ENCODE assay signal across 26 mouse cellular contexts in genomic region chr8:8568215-8568773, GRCm38 (mm10).
DNase-seq lines count a peak whose midpoint lies in the region; ATAC-seq and TF ChIP-seq lines count a peak whose summit lies in the region.
"Had no signal": no experiment of that assay in that cellular context is flagged by ENCODE, and none has a peak within 500 bp of the region (broad histone marks: within the 10 kb centered on the region; RNA-seq: fewer than 3 reads in every experiment).

No protein-coding gene starts in this region.

- DNase-seq in kidney, adult 8-10 months, result no peak
- DNase-seq in fat pad, adult 2 months (ENCODE audit: extremely low read depth, low read depth, low spot score), result peak; percentile 92
- no peak for DNase-seq in intestine, embryonic 14.5 days (ENCODE audit: low spot score)
- no peak for DNase-seq in heart, postnatal 25 days (ENCODE audit: low spot score)
- no peak for DNase-seq in retina, postnatal 1 day
- DNase-seq: adrenal gland, adult 2 months; adrenal gland, postnatal 14 days; B cell, adult 2 months; cerebellum, adult 11 months; cerebellum, adult 2 months; cerebellum, adult 9-11 months; cerebellum, postnatal 25 days; gastrocnemius, postnatal 25 days; heart, adult 2 months; heart, postnatal 14 days had no signal

- intact Hi-C loops in heart, postnatal 25 days (cut with DNase I), result no loop called here

- H3K27me3 ChIP-seq in kidney, embryonic 16.5 days (ENCODE audit: insufficient read depth, low read length), result no peaks in the 10 kb centered on the region; the same call in 1 of the 2 replicates
- no peaks in the 10 kb centered on the region for H3K27me3 ChIP-seq in intestine, embryonic 14.5 days (replicated peaks; ENCODE audit: control insufficient read depth, insufficient read depth, low read length)
- no peaks in the 10 kb centered on the region for H3K27me3 ChIP-seq in intestine, postnatal 0 days (replicated peaks; ENCODE audit: control insufficient read depth, insufficient read depth, low read length)
- H3K27me3 ChIP-seq: embryonic facial prominence, embryonic 12.5 days; embryonic facial prominence, embryonic 15.5 days; forebrain, embryonic 13.5 days; heart, embryonic 13.5 days; hindbrain, embryonic 12.5 days; hindbrain, embryonic 15.5 days had no signal

- ATAC-seq in kidney, embryonic 16.5 days (ENCODE audit: low FRiP score, low TSS enrichment), result peak; percentile 27; the same call in 1 of the 2 replicates
- ATAC-seq in intestine, embryonic 14.5 days (replicated peaks; ENCODE audit: low FRiP score, low TSS enrichment, low read depth), result peak; percentile 53; the same call in 1 of the 2 replicates
- peak; percentile 93 for ATAC-seq in intestine, postnatal 0 days
- ATAC-seq in megakaryocyte-erythroid progenitor cell, adult 5-6 weeks (replicated peaks; ENCODE audit: low FRiP score, low TSS enrichment, poor library complexity, severe bottlenecking), result no peak
- ATAC-seq: forebrain, embryonic 13.5 days had no signal

- H3K9ac ChIP-seq in kidney, embryonic 16.5 days (replicated peaks; ENCODE audit: low read length), result no peak overlapping the region
- H3K9ac ChIP-seq in intestine, embryonic 14.5 days (ENCODE audit: low read length), result no peak overlapping the region
- no peak overlapping the region for H3K9ac ChIP-seq in intestine, postnatal 0 days (ENCODE audit: low read depth, low read length)
- H3K9ac ChIP-seq: embryonic facial prominence, embryonic 12.5 days; embryonic facial prominence, embryonic 15.5 days; forebrain, embryonic 13.5 days; heart, embryonic 13.5 days; hindbrain, embryonic 12.5 days; hindbrain, embryonic 15.5 days had no signal

- no peak overlapping the region for H3K27ac ChIP-seq in kidney, embryonic 16.5 days (ENCODE audit: low read length)
- H3K27ac ChIP-seq in intestine, embryonic 14.5 days (ENCODE audit: low read depth), result no peak overlapping the region
- no peak overlapping the region for H3K27ac ChIP-seq in intestine, postnatal 0 days (ENCODE audit: low read depth, low read length)
- H3K27ac ChIP-seq: embryonic facial prominence, embryonic 12.5 days; embryonic facial prominence, embryonic 15.5 days; forebrain, embryonic 10.5 days; forebrain, embryonic 13.5 days; heart, adult 2 months; heart, embryonic 10.5 days; heart, embryonic 13.5 days; hindbrain, embryonic 12.5 days; hindbrain, embryonic 15.5 days had no signal

- no peaks in the 10 kb centered on the region for H3K36me3 ChIP-seq in kidney, embryonic 16.5 days (ENCODE audit: insufficient read depth, low read length)
- H3K36me3 ChIP-seq in intestine, embryonic 14.5 days (ENCODE audit: control insufficient read depth, insufficient read depth, low read length), result no peaks in the 10 kb centered on the region
- no peaks in the 10 kb centered on the region for H3K36me3 ChIP-seq in intestine, postnatal 0 days (ENCODE audit: control insufficient read depth, insufficient read depth)
- H3K36me3 ChIP-seq: embryonic facial prominence, embryonic 12.5 days; embryonic facial prominence, embryonic 15.5 days; forebrain, embryonic 10.5 days; heart, embryonic 10.5 days; heart, embryonic 13.5 days; hindbrain, embryonic 12.5 days; hindbrain, embryonic 15.5 days had no signal

- H3K9me3 ChIP-seq in kidney, embryonic 16.5 days (ENCODE audit: low read length), result no peaks in the 10 kb centered on the region
- no peaks in the 10 kb centered on the region for H3K9me3 ChIP-seq in intestine, embryonic 14.5 days (ENCODE audit: control insufficient read depth, low read length)
- no peaks in the 10 kb centered on the region for H3K9me3 ChIP-seq in intestine, postnatal 0 days (ENCODE audit: control insufficient read depth)
- H3K9me3 ChIP-seq: embryonic facial prominence, embryonic 12.5 days; embryonic facial prominence, embryonic 15.5 days; forebrain, embryonic 10.5 days; forebrain, embryonic 13.5 days; heart, embryonic 10.5 days; heart, embryonic 13.5 days; hindbrain, embryonic 12.5 days; hindbrain, embryonic 15.5 days had no signal

- H3K4me1 ChIP-seq in kidney, embryonic 16.5 days (ENCODE audit: insufficient read depth, low read length), result no peaks in the 10 kb centered on the region
- no peaks in the 10 kb centered on the region for H3K4me1 ChIP-seq in intestine, embryonic 14.5 days (replicated peaks; ENCODE audit: control insufficient read depth, insufficient read depth, low read length)
- H3K4me1 ChIP-seq in intestine, postnatal 0 days (replicated peaks; ENCODE audit: control insufficient read depth, insufficient read depth, low read length), result peaks cover 5% of the 10 kb centered on the region; the same call in 1 of the 2 replicates
- H3K4me1 ChIP-seq: embryonic facial prominence, embryonic 12.5 days; hindbrain, embryonic 15.5 days had no signal

- H3K4me2 ChIP-seq in kidney, embryonic 16.5 days (replicated peaks; ENCODE audit: low read depth, low read length), result no peak overlapping the region
- no peak overlapping the region for H3K4me2 ChIP-seq in intestine, embryonic 14.5 days (ENCODE audit: low read length)
- H3K4me2 ChIP-seq in intestine, postnatal 0 days (replicated peaks; ENCODE audit: low read depth), result no peak overlapping the region
- H3K4me2 ChIP-seq: embryonic facial prominence, embryonic 12.5 days; embryonic facial prominence, embryonic 15.5 days; forebrain, embryonic 13.5 days; heart, embryonic 13.5 days; hindbrain, embryonic 12.5 days; hindbrain, embryonic 15.5 days had no signal

- 36% methylated on average over 9 of the region's 9 CpGs for WGBS in kidney, embryonic 16.5 days
- WGBS in intestine, embryonic 14.5 days, result 64% methylated on average over 9 of the region's 9 CpGs
- 49% methylated on average over 9 of the region's 9 CpGs for WGBS in intestine, postnatal 0 days

- no peak overlapping the region for H3K4me3 ChIP-seq in kidney, embryonic 16.5 days (ENCODE audit: low read length)
- no peak overlapping the region for H3K4me3 ChIP-seq in intestine, embryonic 14.5 days (ENCODE audit: low read depth, low read length)
- H3K4me3 ChIP-seq in intestine, postnatal 0 days (ENCODE audit: low read depth, low read length), result no peak overlapping the region
- H3K4me3 ChIP-seq: embryonic facial prominence, embryonic 12.5 days; embryonic facial prominence, embryonic 15.5 days; forebrain, embryonic 10.5 days; forebrain, embryonic 13.5 days; heart, adult 2 months; heart, embryonic 10.5 days; heart, embryonic 13.5 days; hindbrain, embryonic 12.5 days; hindbrain, embryonic 15.5 days had no signal

- no peak for TF ChIP-seq CTCF in intestine, postnatal 0 days (IDR thresholded peaks at IDR 0.05; ENCODE audit: low read depth)
